Mouse (Mus musculus): ENCODE data around the gene Kif23. TPM values are rescaled to one million over a fixed set of nuclear protein-coding genes. Genes with fewer than 3 reads are reported as not detected.

Gene Kif23
- polyA plus RNA-seq, 1 experiment, result 1.1 TPM

Other genes starting within 250 kb of the Kif23 start
- 1,277 and 1,448 TPM in 2 replicates for gene Rplp1, start 32.2 kb downstream of the Kif23 start, polyA plus RNA-seq (2012; ENCODE audit: insufficient read depth, insufficient read length, missing spikeins)
- gene Paqr5, start 80.1 kb upstream of the Kif23 start, polyA plus RNA-seq (2012; ENCODE audit: insufficient read depth, insufficient read length, missing spikeins), result not detected in 2 replicates
- gene Glce, start 175.9 kb upstream of the Kif23 start, polyA plus RNA-seq (2012; ENCODE audit: insufficient read depth, insufficient read length, missing spikeins), result 4.5 and 6.4 TPM in 2 replicates